Mouse (Mus musculus) lung, postnatal 0 days (tissue): ENCODE data around the gene Cfap43. TPM values are rescaled to one million over a fixed set of nuclear protein-coding genes. Genes with fewer than 3 reads are reported as not detected.
A peak's percentile ranks its signal among the peaks of the same experiment; 100 is the strongest.

ENCODE experiments used
- ATAC-seq: fragments of 200-750 bp; cut with Nextera tagmentation; 2 replicates; pipeline ENCODE4 v1.8.0; 2017; ENCODE audit warnings: moderate library complexity
- DNase-seq: peaks from one replicate; pipeline ENCODE4 v3.0.0-alpha.2; 2016; ENCODE audit warnings: low spot score
- H3K27ac ChIP-seq: fragments of 300-500 bp; sonication (generic); 2 replicates; pipeline ENCODE4 v1.5.1; 2014; ENCODE audit warnings: antibody characterized with exemption, mild to moderate bottlenecking, low read length, mixed read lengths
- H3K27me3 ChIP-seq: fragments of 300-500 bp; sonication (generic); replicated peaks from 2 replicates; pipeline ENCODE4 v1.6.1; 2014; ENCODE audit warnings: low read length, mixed read lengths; ENCODE audit not compliant: insufficient read depth
- H3K36me3 ChIP-seq: fragments of 300-500 bp; sonication (generic); 2 replicates; pipeline ENCODE4 v1.6.1; 2014; ENCODE audit warnings: low read length, mixed read lengths; ENCODE audit not compliant: insufficient read depth
- H3K4me1 ChIP-seq: fragments of 300-500 bp; sonication (generic); 2 replicates; pipeline ENCODE4 v1.6.1; 2014; ENCODE audit warnings: antibody characterized with exemption, low read depth, low read length, mixed read lengths; ENCODE audit not compliant: insufficient read depth
- H3K4me2 ChIP-seq: fragments of 300-500 bp; sonication (generic); replicated peaks from 2 replicates; pipeline ENCODE4 v1.6.1; 2014; ENCODE audit warnings: low read depth, mild to moderate bottlenecking, low read length, moderate library complexity, mixed read lengths
- H3K4me3 ChIP-seq: fragments of 300-500 bp; sonication (generic); 2 replicates; pipeline ENCODE4 v1.5.1; 2014; ENCODE audit warnings: low read depth, low read length
- H3K9ac ChIP-seq: fragments of 300-500 bp; sonication (generic); replicated peaks from 2 replicates; pipeline ENCODE4 v1.6.1; 2014; ENCODE audit warnings: low read depth, mild to moderate bottlenecking
- H3K9me3 ChIP-seq: fragments of 300-500 bp; sonication (generic); 2 replicates; pipeline ENCODE4 v1.6.1; 2016; ENCODE audit warnings: low read length, mixed read lengths
- CTCF ChIP-seq: IDR thresholded peaks from 2 replicates; pipeline ENCODE4 v1.5.1; 2016; ENCODE audit warnings: antibody characterized with exemption, mild to moderate bottlenecking
- EP300 ChIP-seq: IDR thresholded peaks from 2 replicates; pipeline ENCODE4 v1.6.1; 2016; ENCODE audit warnings: antibody characterized with exemption, mild to moderate bottlenecking, control low read depth
- WGBS: fragments of 180-500 bp; shearing (Covaris S2); extraction: QIAGEN DNeasy Blood & Tissue Kit; methylation state at CpG from one replicate; pipeline ENCODE4 v1.1.7; 2014; 5-methylcytosine and 5-hydroxymethylcytosine counted together
- polyA plus RNA-seq: library from polyadenylated mRNA; unstranded; fragments of >200 nt; fragmentation: Nextera tagmentation; extraction: Ambion mirVana; gene quantifications from 2 replicates; pipeline ENCODE4 v1.2.1, GENCODE M21; 2015

Cfap43 gene
- polyA plus RNA-seq, 1 experiment from 2014 or later: 4.9 TPM

- Histone ChIP-seq H3K4me1 (no peaks in the 10 kb centered on the region), H3K9me3 (no peaks in the 10 kb centered on the region), H3K4me2 (no peak overlapping the region), H3K4me3 (no peak overlapping the region), H3K27me3 (no peaks in the 10 kb centered on the region), H3K36me3 (no peaks in the 10 kb centered on the region), H3K27ac (no peak overlapping the region), H3K9ac (no peak overlapping the region)
- 56% methylated on average over 5 of the region's 5 CpGs for WGBS
- TF ChIP-seq EP300 (no peak), CTCF (no peak)
- peak; percentile 38 for DNase-seq
- ATAC-seq: peak; percentile 44
Observed at GRCm38 (mm10) chr19:47824026-47824425, 95.1 kb downstream of the Cfap43 start.

- Histone ChIP-seq H3K27ac (no peak overlapping the region), H3K9ac (no peak overlapping the region), H3K4me3 (no peak overlapping the region), H3K9me3 (no peaks in the 10 kb centered on the region), H3K4me1 (no peaks in the 10 kb centered on the region), H3K4me2 (no peak overlapping the region), H3K36me3 (no peaks in the 10 kb centered on the region), H3K27me3 (no peaks in the 10 kb centered on the region)
- ATAC-seq: no peak; the same call in 1 of the 2 replicates
- WGBS: 14% methylated on average over 8 of the region's 8 CpGs
- peak; percentile 44 for DNase-seq
- TF ChIP-seq EP300 (no peak), CTCF (peak; percentile 50)
Observed at GRCm38 (mm10) chr19:47822143-47822796, 96.8 kb downstream of the Cfap43 start.

GRCm38 (mm10) chr19:47821494-47821872 is 97.6 kb downstream of the Cfap43 start:
- Histone ChIP-seq H3K9ac (no peak overlapping the region), H3K4me2 (0 out of 2 replicates have a peak overlapping the region, but pooled peaks have one; percentile 17), H3K9me3 (no peaks in the 10 kb centered on the region), H3K4me3 (no peak overlapping the region), H3K36me3 (no peaks in the 10 kb centered on the region), H3K27ac (no peak overlapping the region), H3K4me1 (no peaks in the 10 kb centered on the region), H3K27me3 (no peaks in the 10 kb centered on the region)
- ATAC-seq (no peak; the same call in 1 of the 2 replicates), DNase-seq (no peak)
- WGBS: 39% methylated on average over 7 of the region's 7 CpGs
- TF ChIP-seq CTCF: no peak
- no peak for TF ChIP-seq EP300

GRCm38 (mm10) chr19:47820832-47821493 is 98.1 kb downstream of the Cfap43 start:
- no peaks in the 10 kb centered on the region for H3K4me1 ChIP-seq

GRCm38 (mm10) chr19:47817692-47818091 is 101.4 kb downstream of the Cfap43 start:
- WGBS: 75% methylated on average over 9 of the region's 9 CpGs

More at GRCm38 (mm10) chr19:47820832-47821493, 98.1 kb downstream of the Cfap43 start:
- ATAC-seq (peak; percentile 47; the same call in 1 of the 2 replicates), DNase-seq (peak; percentile 69)
- Histone ChIP-seq H3K9me3 (no peaks in the 10 kb centered on the region), H3K4me2 (0 out of 2 replicates have a peak overlapping the region, but pooled peaks have one; percentile 17), H3K36me3 (no peaks in the 10 kb centered on the region), H3K9ac (no peak overlapping the region), H3K4me3 (no peak overlapping the region), H3K27ac (no peak overlapping the region), H3K27me3 (no peaks in the 10 kb centered on the region)
- TF ChIP-seq CTCF (peak; percentile 78), EP300 (no peak)
- WGBS: 22% methylated on average over 9 of the region's 9 CpGs

GRCm38 (mm10) chr19:47814721-47815120 is 104.4 kb downstream of the Cfap43 start:
- no peak overlapping the region for H3K4me3 ChIP-seq
- no peak for DNase-seq
- no peaks in the 10 kb centered on the region for H3K27me3 ChIP-seq
- H3K4me2 ChIP-seq: no peak overlapping the region
- H3K9ac ChIP-seq: no peak overlapping the region
- H3K27ac ChIP-seq: no peak overlapping the region
- ATAC-seq: no peak
- WGBS: 82% methylated on average over 5 of the region's 5 CpGs
- no peaks in the 10 kb centered on the region for H3K4me1 ChIP-seq
- H3K9me3 ChIP-seq: no peaks in the 10 kb centered on the region
- H3K36me3 ChIP-seq: no peaks in the 10 kb centered on the region
- TF ChIP-seq CTCF: no peak
- TF ChIP-seq EP300: no peak

More at GRCm38 (mm10) chr19:47817692-47818091, 101.4 kb downstream of the Cfap43 start:
- Histone ChIP-seq H3K36me3 (no peaks in the 10 kb centered on the region), H3K9me3 (no peaks in the 10 kb centered on the region), H3K27me3 (no peaks in the 10 kb centered on the region), H3K9ac (no peak overlapping the region), H3K4me3 (no peak overlapping the region), H3K27ac (no peak overlapping the region), H3K4me2 (no peak overlapping the region), H3K4me1 (no peaks in the 10 kb centered on the region)
- ATAC-seq: no peak
- TF ChIP-seq CTCF (no peak), EP300 (no peak)
- no peak for DNase-seq
